Mouse (Mus musculus) mouse trophoblast stem cell (cell line): ENCODE data around the gene Ccdc69.
"Not testable (repeated sequence)": the region's sequence is repeated elsewhere in the genome, so short reads cannot be mapped to it uniquely, and the experiment has no call there.

Experiments used
- in situ Hi-C, 2 experiments: fragments of 300-500 bp; cut with MseI, MboI; formaldehyde crosslinking; loops; 2 replicates in 1 of 2; 3 replicates in 1 of 2; pipeline ENCODE4 v1.15.1; 2025

The Ccdc69 gene

GRCm38 (mm10) chr11:55097463-55098188, 19.7 kb upstream of the Ccdc69 start, which contains the start of gene Gm2a:
Gm2a (plus strand) TSS chr11:55098115.
- in situ Hi-C loops, result no loop called here

DNA sequence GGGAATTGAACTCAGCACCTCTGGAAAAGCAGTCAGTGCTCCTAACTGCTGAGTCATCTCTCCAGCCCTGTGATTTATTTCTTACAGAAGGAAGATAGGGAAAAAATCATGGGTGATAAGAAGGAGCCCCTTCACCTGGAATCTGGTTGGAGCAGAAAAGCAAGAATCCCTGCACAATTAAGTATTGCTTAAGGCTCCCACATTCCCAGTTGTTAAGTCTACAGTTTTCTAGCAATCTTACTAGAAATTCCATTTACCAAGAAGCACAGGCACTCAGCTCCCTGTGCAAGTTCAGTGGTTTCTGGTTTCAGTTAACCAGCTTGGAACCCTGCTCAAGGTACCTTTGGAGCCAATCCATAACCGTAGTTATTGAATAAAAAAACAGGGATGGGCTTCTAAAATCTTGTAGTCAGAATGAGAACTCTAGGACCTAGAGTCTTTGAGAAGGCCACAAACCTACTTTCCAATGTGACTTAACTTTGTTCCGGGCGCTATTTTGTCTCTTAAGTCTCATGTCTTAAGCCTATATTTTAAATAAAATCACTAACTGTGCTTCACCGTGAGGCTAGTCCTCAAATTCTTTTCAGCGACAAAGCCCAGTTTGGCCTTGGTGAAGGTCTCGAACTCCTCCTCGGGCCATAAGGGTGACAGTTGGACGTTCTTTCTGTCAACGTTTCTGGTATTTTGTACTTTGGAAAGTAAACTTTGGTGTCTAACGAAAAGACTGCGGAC, 19.0 kb upstream of the Ccdc69 start:
- in situ Hi-C loops, result no loop called here

DNA sequence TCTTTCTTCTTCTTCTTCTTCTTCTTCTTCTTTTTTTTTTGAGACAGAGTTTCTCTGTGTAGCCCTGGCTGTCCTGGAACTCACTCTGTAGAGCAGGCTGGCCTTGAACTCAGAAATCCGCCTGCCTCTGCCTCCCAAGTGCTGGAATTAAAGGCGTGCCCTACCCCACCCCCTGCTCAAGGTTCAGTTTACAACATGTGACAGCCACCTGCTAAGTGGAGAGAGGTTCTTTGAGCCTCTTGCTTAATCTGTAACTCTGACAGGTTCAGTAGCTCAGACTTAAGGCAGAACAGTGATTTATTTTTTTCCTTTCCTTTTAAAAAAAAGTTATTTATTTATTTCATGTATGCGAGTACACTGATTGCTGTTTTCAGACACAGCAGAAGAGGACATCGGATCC, 18.4 kb upstream of the Ccdc69 start:
- in situ Hi-C loops, result not testable (repeated sequence)

DNA sequence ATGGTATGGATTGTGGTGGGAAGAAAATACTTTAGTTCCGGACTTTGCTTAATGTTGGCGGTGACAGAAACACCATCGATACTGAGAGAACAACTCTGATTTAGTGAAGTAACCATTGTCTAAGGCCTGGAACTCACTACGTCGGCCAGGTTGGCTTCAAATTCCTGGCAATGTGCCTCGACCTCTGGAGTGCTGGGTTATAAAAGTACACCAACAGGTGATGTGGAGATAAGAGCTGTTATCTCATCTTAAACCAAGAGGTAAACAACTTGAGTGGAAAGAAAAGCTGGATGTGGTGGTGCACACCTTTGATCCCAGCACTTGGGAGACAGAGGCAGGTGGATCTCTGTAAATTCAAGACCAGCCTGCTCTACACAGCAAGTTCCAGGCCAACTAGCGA, 15.2 kb upstream of the Ccdc69 start:
- in situ Hi-C loops, result no loop called here

DNA sequence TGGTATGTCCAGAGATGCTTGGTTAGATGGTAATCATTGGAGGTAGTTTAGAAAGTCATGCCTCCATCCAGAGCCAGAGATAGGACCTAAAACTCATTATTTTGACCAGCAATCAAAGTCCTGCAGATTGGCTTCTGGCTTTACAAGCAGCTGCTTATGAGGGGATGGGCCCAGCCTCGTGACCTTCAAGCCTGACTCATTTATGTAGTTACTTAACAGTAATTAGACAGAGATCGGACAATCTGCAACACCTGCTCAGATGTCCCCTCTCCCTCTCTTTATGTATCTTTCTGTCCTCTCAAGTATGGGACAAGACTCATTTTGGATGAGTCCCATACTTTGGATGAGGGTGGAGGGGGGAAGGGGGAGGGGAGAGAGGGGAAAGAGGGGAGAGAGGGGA, 12.0 kb upstream of the Ccdc69 start:
- in situ Hi-C loops, result loop anchor here in 1 of 2 experiments (5.0 kb wide), 1 partner anchor 48 kb away; no protein-coding TSS in a partner anchor

DNA sequence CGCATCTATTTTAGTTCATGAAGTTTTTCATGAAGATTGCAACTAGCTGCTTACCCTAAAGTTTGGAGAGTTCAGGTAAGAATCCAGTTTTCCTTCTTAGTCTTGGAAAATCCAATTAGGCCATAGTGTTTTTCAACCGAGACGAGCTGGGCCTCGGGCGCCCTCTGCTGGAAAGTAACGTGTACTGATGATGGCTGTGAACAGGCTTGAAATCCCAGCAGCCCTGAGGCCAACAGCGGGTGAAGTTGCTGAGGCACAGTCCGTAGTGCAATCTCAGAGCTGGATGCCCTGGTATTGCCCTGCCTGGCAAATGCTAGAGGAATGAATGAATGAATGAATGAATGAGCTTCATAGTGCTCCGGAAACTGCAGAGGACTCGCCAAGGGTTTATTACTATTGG, 9.1 kb upstream of the Ccdc69 start:
- in situ Hi-C loops, result loop anchor here in 1 of 2 experiments (5.0 kb wide), 1 partner anchor 45 kb away; no protein-coding TSS in a partner anchor

DNA sequence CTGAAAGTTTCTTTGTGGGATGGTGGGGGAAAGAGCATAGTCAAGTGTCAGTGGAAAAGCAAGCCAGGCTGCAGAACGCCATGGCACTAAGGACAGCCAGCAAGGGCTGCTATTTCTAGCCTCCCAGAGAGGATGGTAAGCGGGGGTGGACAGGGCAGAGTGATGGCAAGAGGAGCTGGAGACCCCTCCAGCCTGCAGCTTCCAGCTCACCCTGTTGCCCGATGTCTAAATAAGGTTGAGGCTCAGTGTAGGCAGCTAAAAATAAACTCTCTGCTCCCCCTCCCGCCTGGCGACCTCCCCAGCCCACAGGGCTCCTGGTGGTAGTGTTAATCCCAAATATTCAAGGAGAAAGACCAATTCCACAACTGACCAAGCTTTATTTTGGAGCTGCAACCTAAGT, 7.5 kb upstream of the Ccdc69 start:
- in situ Hi-C loops, result loop anchor here in 1 of 2 experiments (5.0 kb wide), 1 partner anchor 43 kb away; no protein-coding TSS in a partner anchor

GRCm38 (mm10) chr11:55084629-55085028, 6.7 kb upstream of the Ccdc69 start:
- in situ Hi-C loops, result loop anchor here in 1 of 2 experiments (5.0 kb wide), 1 partner anchor 42 kb away; no protein-coding TSS in a partner anchor

DNA sequence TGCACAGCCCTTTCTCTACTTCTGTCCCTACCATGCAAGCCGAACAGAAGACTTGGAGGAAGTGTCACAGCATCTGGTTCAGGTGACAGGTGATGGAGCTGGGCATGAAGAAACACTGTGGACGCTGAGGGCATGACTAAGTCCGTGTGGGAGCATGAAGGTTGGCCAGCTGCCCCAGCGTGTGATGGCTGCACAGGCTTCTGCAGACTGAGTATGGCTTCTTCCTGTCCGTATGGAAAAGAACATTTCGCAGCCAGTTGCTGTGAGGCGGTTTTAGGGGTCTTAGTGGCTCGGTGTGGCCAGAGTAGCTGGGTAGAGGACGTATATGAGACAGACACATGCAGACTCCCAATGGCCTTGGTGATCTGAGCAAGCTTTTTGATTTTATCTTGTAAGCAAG, 3.3 kb upstream of the Ccdc69 start:
- in situ Hi-C loops, result no loop called here

- in situ Hi-C loops, result no loop called here
Measured at GRCm38 (mm10) chr11:55079180-55079579, 1.2 kb upstream of the Ccdc69 start.

DNA sequence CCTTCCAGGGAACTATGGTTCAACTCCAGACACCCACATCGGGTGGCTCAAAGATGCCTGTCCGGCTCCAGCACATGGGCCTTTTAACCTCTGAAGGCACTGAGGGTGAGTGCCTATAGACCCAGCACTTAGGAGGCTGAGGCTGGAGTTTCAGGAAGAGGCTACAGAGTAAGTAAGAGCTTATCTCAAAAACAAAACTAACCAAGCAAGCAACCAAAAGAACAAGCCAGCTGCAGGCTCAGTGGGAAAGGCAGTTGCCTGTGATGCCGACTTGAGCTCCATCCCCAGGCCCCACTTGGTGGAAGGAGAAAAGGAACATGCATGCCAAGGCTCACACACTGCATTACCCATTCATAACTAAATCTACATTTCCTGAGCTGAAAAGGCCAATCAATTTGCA, 571 bp upstream of the Ccdc69 start:
- in situ Hi-C loops, result no loop called here

- in situ Hi-C loops, result no loop called here
Measured at GRCm38 (mm10) chr11:55076234-55076633, 1.7 kb downstream of the Ccdc69 start.

GRCm38 (mm10) chr11:55075602-55076001, 2.3 kb downstream of the Ccdc69 start:
- in situ Hi-C loops, result no loop called here

GRCm38 (mm10) chr11:55073191-55073590, 4.7 kb downstream of the Ccdc69 start:
- in situ Hi-C loops, result no loop called here

- in situ Hi-C loops, result no loop called here
Measured at GRCm38 (mm10) chr11:55072467-55072866, 5.5 kb downstream of the Ccdc69 start.

DNA sequence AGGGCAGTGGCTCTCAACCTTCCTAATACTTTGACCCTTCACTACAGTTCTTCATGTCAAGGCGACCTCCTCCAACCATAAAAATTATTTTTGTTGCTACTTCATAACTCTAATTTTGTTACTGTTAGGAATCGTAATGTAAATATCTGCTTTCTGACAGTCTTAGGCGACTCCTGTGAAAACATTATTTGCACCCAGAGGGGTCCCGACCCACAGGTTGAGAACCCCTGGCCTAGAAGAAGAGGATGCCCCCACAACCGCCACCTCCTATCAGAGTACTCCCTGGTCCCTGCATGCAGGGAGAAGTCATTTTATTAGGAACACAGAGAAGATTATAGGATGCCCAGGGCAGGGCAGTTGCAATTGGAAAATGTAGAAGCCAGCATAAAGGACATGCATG, 6.6 kb downstream of the Ccdc69 start:
- in situ Hi-C loops, result no loop called here

DNA sequence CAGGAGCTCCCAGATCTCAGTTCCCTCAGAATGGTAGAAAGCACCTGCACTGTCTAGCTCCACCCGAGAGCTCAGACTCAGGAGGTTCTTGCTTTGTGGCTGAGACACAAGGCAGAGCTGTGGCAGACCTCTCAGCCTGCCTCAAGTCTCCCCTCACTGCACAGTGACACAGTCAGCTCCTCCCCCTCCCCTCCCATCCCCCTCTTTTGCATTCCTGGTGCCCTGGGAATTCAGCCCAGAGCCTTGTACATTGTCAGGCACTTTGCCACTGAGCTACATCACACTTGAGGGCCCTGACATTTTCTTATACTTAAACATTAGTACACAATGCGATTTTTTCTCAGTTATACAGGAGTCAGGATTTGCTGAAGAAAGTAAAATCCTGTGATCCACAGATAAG, 8.9 kb downstream of the Ccdc69 start:
- in situ Hi-C loops, result no loop called here

DNA sequence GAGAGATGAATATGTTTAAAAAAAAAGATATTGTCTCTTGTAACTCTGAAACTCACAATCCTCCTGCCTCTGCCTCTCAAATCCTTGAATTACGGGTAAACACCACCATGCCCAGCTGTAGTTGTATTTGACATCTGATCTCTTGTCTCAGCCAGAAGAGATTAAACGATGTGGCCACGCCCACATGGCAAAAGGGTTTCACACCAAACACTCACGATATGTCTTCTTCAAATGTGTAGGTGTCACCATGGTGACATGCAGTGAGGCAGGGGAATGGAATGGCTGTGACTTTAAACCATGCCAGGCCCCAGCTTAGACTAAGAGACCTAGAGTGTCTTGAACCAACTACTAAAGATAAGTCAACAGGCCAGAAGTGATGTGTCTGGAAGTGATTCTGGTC, 11.0 kb downstream of the Ccdc69 start:
- in situ Hi-C loops, result no loop called here

DNA sequence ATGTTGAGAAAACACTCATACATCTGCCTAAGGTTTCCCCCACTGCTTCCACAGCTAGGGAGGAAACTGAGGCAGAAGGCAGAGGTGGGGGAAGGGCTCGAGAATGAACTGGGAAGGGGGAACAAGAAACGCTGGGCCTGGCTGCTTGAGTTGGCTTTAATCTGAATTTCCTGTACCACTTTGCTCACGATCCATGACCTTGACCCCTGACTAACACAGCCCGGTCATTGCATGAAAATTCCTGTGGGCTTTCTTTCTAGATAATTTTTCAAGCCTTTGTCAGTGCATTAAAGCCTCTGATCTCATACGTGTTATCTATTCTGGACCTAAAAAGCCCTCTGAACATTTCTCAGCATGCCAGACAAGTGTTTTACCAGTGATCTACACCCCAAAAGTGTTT, 15.1 kb downstream of the Ccdc69 start:
- in situ Hi-C loops, result no loop called here

DNA sequence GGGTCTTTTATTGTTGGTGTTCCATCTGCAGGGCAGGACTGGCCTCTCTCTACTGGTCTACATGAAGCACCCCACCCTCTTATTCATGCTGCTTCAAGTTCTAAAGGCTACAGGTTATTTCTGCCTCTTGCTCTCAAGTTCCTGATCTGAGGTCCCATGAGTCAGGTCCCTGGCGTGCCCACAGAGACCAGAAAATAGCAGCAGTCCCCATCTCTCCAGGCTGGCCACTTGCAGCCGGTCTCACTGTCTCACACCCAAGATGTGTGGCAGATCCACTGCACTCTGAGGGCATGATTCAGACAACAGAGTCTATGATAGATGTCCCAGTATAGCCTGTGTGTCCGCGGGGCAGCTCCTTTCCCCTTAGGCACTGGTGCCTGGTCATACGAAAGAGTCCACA, 17.1 kb downstream of the Ccdc69 start:
- in situ Hi-C loops, result no loop called here

- in situ Hi-C loops, result no loop called here
Measured at GRCm38 (mm10) chr11:55057511-55057910, 20.4 kb downstream of the Ccdc69 start.

GRCm38 (mm10) chr11:55050837-55051510, 27.0 kb downstream of the Ccdc69 start:
- in situ Hi-C loops, result no loop called here
